Mouse (Mus musculus) cerebellum, adult 18-20 months (tissue): Measurements from ENCODE around the gene Tcte1.
A peak's percentile ranks its signal among the peaks of the same experiment; 100 is the strongest.

Source experiments
- DNase-seq, 2 experiments: peaks; one replicate each; pipeline ENCODE4 v3.0.0; 2021

The Tcte1 gene

DNA sequence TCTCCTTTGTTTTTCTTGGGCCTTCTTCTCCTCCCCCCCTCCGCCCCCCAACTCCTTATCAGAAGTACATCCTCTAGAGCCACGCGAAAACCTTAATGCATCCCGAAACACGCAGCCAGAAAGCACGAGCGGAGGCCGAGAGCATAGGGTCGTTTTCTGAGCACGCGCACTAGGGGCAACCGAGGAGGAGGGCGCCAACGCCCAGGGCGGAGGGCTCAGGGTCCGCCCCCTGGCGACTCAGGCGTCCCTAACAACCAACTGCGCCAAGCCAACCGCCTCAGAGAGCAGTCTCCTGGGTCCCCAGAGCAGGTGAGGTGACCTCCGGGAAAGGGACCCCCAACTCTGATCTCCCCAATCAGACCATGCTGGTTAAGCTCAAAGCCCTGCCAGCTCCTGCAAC lies at the start of gene Tcte1:
Tcte1 (plus strand) TSS at position 172 of the 400 bp plus-strand sequence.
- DNase-seq = no peak

- no peak for DNase-seq
Measured at GRCm38 (mm10) chr17:45473667-45474066, 49.6 kb upstream of the Tcte1 start.

GRCm38 (mm10) chr17:45474146-45474545 lies 49.1 kb upstream of the Tcte1 start:
- peak in 1 of 2 experiments; percentile 12 for DNase-seq

GRCm38 (mm10) chr17:45474669-45475465 lies 48.4 kb upstream of the Tcte1 start, which contains the start of gene Spats1:
Gene Spats1, minus strand, starts transcription at chr17:45475415.
- DNase-seq = peak; percentile 85

DNA sequence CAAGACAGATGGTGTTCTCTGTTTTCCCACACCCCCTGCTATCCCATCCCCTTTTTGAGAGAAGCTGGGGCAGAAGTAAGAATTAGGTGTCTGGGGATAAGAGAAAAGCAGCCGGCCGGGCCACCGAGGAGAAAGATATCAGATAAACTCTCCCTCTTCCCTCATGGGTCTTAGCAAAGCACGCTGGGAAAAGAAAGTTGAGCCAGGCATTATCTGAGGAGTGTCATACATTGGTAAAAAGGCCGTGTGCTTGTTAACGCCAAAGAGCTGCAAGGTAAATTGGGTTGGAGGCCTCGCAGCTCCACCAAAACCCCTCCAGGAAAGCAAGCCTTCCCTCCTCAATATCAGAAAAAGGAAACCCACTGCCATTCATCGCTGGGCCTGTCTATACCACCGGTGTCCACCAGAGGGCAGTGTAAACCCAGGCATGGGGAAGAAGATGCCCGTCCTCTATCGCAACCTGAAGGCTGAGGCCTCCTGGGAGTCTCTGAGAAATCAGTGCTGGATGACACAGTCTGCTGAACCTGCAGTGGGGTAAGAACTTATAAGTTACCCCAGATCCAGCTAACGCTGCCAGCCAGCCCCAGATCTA lies 44.9 kb upstream of the Tcte1 start:
- DNase-seq = peak; percentile 87 to 91

DNA sequence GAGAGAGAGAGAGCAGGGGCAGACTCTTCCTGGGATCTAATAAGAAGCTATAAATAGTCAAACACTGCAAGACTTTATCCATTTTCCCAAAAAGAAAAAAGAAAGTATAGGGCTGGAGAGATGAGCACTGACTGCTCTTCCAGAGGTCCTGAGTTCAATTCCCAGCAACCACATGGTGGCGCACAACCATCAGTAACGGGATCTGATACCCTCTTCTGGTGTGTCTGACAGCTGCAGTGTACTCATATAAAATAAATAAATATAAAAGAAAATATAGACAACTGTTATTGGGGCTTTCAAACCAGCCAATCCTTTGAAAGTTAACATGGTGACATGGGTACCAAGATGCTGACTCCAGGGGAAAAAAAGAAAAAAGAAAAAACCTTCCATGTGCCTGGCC lies 42.8 kb upstream of the Tcte1 start:
- DNase-seq = peak; percentile 22 to 36

DNA sequence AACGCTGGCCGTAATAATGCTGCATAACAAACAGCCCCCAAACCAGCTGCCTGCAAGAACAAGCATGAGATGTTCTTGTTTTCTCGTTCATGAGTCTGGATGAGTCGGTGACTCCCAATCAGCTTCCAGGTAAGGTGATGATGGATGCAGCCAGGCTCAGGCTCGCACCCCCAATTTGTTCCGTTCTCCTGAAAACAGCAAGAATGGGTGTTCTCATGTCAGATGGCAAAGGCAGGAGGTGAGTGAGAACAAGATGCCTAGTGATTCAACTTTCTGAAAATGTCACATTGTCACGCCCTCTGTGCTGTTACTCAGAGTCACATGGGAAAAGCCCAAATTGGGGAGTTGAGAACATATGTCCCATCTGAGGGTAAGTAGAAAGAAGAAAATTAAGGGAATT lies 37.7 kb upstream of the Tcte1 start:
- no peak for DNase-seq

DNA sequence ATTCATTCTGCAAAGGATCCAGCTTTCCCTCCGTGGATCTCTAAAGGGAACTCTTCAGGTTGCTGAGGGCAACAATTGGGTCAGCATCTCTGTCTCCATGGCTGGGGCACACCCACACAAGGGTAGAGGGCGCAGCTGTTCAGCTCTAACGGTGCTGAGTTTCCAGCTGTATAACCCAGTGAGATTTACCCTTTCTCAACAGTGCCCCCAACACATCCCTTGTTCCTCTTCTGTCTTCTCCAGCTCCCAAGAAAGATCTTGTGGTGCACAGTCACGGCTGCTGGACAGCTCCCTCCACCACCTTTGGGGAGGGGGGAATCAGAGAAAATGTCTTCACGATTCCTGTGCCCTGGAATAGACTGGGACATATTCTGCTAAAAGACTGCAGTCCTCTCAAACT lies 36.0 kb upstream of the Tcte1 start:
- DNase-seq = no peak

DNA sequence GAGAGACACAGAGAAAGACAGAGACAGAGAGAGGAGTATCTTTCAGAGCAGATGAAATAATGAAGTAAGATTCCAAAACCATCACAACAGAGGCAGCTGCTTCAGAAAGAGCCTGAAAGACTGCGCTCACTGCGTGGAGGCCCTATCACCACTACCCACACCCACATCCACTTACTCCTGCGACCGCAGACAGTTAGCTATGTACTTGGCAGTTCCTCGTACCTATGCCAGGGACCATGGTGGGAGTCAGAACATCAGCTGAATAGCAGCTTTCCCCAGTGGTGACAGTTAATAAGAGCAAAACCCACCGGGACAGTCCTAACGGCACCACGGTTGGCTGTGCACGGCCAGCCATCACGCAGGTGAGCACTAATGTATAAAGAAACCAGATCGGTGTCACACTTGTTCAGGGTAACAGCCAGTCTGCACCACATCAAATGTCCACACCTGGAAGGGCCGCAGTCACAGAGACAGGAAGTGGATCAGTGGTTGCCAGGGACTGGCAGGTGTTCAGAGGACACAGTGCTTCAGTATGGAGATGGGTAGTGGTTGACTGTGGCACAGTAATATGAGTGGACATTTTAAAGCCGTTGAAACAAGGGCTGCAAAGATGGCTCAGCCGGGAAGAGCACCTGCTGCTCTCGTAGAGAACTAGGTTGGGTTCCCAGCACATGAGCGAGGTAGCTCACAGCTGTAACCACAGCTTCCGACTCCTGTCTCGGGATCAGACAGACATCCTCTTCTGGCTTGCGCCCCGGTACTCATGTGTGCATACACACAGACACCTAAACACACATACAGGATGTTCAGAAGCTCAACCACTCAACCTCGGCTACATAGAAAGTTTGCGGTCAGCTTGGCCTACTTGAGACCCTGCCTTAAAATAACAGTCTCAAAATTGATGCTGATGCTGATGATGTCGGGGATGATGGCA lies 34.6 kb upstream of the Tcte1 start:
- no peak for DNase-seq

DNA sequence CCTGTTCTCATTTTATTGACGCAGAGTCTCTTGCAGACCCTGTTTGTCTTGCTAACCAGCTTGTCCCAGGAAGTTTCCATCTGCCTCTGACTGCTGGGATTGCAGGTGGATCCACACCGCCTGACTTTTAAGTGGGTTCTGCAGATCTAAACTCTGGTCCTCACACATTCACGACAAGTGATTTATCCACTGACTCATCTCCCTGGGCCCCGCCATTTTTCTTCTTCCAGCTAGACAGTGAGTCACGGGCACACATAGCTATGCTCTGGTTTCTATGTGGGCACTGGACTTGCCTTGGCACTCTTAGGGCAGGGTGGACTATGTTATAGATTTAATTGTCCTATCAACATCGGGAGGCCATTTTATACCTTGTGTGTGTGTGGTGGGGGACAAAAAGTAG lies 33.5 kb upstream of the Tcte1 start:
- no peak for DNase-seq

DNA sequence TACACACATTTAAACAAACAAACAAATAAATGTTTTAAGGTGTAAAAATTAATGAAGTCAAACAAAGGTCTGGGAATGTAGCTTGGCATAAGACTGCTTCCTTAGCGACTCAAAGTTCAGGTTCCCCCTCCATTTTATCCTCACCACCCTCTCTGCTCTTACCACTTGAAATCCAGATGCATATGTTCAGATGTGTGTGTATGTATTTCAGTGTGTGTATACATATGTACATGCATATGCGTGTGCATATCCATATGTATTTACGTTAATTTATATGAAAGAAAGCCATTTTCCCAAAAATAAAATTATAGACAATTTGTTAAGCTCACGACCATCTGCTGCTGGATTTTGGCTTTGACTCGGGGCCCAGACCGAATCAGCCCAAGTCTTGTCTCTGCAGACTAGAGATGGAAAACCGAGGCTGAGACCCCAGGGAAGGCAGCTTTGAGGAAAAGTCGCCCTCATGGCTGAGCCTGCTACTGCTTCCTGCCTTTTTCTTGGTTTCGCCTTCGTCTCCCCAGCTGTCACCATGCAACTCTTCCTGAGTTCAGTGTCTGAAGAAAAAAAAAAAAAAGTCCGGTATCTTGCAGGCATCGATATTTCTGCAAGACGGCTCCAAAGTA lies 32.6 kb upstream of the Tcte1 start:
- no peak for DNase-seq

DNA sequence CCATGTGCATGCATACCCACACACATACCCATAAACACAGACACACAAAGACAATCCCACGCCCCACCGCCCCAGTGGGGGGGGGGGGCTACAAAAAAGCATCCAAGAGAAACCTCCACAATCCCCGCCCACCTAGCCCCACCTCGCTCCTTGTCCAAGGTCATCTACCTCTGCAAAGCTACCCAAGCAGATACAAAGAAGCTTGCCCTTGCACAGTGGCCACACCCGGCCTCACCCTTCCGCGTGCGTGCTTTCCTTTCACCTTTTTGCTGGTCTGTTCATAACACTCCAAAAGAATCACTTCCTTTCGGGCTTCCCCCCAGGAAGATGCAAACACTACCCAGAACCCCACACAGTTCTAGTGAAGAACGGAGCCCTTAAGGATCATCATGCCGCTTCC lies 27.8 kb upstream of the Tcte1 start:
- DNase-seq = no peak

GRCm38 (mm10) chr17:45498397-45498796 lies 24.8 kb upstream of the Tcte1 start:
- no peak for DNase-seq

DNA sequence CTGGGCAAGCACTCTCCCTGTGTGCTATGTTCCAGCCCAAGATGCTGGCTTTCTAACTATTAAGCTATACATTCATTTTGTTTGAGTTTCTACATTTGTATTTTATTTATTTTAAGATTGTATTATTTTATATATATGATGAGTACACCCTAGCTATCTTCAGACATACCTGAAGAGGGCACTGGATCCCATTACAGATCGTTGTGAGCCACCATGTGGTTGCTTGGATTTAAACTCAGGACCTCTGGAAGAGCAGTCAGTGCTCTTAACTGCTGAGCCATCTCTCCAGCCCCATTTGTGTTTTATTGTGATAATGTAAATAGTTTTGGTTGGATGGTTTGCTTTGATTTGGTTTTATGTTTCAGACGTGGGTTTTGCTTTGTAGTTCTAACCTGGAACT lies 23.7 kb upstream of the Tcte1 start:
- no peak for DNase-seq

DNA sequence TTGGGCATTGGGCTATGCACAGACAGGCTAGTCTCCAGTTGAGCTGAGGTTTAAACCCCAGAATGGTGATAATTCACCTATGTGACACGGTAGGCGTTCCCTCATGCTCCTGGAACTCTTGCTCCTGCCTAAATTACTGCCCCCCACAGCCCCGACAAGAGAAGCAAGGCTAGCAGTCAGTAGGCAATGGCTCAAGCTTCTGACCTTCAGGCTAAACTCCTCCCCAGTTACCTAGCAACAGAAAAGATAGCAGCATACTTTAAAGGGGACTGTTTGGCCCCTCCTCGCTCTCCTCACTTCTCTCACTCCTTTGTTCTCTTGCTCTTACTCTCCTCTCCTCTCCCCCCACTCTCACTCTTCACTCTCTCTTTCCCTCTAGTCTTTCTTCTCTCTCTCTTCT lies 22.3 kb upstream of the Tcte1 start:
- DNase-seq = no peak

GRCm38 (mm10) chr17:45502324-45502723 lies 20.9 kb upstream of the Tcte1 start:
- no peak for DNase-seq

DNA sequence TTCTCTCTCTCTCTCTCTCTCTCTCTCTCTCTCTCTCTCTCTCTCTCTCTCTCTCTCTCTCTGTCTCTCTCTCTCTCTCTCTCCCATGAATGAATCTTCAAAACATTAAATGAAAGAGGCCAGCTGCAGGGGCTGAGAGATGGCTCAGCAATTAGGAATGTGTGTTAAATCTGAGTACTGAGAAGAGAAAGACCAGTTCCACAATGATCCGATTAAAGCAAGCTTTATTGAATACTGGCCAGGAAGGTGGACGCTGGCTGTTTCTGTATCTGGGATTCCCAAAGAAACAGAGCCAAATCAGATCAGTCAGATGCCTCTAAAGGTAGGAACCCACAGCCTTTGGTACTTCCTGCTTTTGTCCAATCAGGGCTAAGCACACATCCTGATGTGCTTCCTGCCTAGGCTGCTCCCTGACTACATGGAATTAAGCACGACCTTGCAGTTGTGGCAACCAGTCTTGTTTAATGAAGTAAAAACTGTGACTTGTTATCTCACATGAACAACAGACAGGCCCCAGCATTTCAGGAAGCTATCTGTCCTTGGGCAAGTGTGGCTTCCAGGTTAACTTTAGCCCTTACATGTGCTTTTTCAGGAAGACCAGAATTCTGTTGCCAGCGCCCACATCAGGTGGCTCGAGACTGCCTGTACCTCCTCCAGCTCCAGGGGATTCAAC lies 19.8 kb upstream of the Tcte1 start:
- no peak for DNase-seq

- peak in 1 of 2 experiments; percentile 30 for DNase-seq
Measured at GRCm38 (mm10) chr17:45505941-45506465, 17.2 kb upstream of the Tcte1 start.

DNA sequence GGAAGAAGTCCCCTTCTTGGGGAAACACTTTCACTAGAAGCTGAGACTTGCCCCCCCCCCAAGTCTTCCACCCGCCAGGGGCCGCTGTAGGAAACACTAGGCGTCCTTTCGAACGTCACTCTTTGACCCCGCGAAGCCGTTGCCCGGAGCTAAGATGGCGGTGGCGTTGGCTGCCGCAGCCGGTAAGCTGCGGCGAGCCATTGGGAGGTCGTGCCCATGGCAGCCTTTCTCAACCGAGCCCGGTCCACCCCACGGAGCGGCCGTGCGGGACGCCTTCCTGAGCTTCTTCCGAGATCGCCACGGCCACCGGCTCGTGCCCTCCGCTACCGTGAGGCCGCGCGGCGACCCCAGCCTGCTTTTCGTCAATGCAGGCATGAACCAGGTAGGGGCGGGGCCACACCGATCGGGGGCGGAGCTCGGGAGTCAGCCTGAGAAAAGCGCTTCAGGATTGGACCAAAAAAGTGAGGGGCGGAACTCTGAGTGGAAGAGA lies 16.5 kb upstream of the Tcte1 start, which contains the start of gene Aars2:
Aars2 (plus strand) TSS at position 142 of the 490 bp plus-strand sequence.
- DNase-seq = peak; percentile 95

GRCm38 (mm10) chr17:45510871-45511270 lies 12.4 kb upstream of the Tcte1 start:
- DNase-seq = no peak

GRCm38 (mm10) chr17:45511757-45512156 lies 11.5 kb upstream of the Tcte1 start:
- no peak for DNase-seq
